Mouse (Mus musculus): ENCODE results near the gene Id2. TPM values are rescaled to one million over a fixed set of nuclear protein-coding genes. Genes with fewer than 3 reads are reported as not detected.

Gene Id2
- total RNA-seq (2014; rRNA removed) (113 and 146 TPM in 2 replicates), polyA plus RNA-seq (2015; fragmentation: Nextera tagmentation; extraction: Ambion mirVana) (200 and 208 TPM in 2 replicates)

DNA sequence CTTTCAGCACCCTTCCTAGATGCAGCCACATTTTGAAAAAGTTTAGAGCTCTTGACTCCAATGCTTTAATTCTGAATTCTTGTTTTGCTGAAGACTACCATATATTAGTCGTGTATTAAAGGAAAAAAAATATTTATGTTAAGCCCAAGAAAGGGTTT is at the start of gene Id2:
TSS of gene Id2 (minus strand) at position 89 of the 158 bp plus-strand sequence.
- H3K9me3 ChIP-seq (ENCODE audit: low read length): no peaks in the 10 kb centered on the region
- peak within 1 kb of the TSS; percentile 79 for H3K27ac ChIP-seq (ENCODE audit: low read depth, low read length)
- peak within 1 kb of the TSS; percentile 66 for H3K9ac ChIP-seq (replicated peaks; ENCODE audit: low read length, poor library complexity, severe bottlenecking)
- peaks cover 8% of the 10 kb centered on the region; the same call in 1 of the 2 replicates for H3K4me1 ChIP-seq (ENCODE audit: insufficient read depth, low read length)
- DNase-seq (ENCODE audit: low spot score): no peak
- ATAC-seq (ENCODE audit: low FRiP score): no peak
- WGBS: 0% methylated on average over 1 of the region's 1 CpGs
- H3K4me2 ChIP-seq (ENCODE audit: low read depth, low read length, poor library complexity, severe bottlenecking): peak within 1 kb of the TSS; percentile 99
- H3K36me3 ChIP-seq (ENCODE audit: insufficient read depth, low read length): no peaks in the 10 kb centered on the region
- no peak for TF ChIP-seq CTCF (IDR thresholded peaks at IDR 0.05)
- peak within 1 kb of the TSS; percentile 71 for H3K4me3 ChIP-seq (ENCODE audit: low read depth, low read length)
- no peaks in the 10 kb centered on the region for H3K27me3 ChIP-seq (ENCODE audit: insufficient read depth, low read length)

DNA sequence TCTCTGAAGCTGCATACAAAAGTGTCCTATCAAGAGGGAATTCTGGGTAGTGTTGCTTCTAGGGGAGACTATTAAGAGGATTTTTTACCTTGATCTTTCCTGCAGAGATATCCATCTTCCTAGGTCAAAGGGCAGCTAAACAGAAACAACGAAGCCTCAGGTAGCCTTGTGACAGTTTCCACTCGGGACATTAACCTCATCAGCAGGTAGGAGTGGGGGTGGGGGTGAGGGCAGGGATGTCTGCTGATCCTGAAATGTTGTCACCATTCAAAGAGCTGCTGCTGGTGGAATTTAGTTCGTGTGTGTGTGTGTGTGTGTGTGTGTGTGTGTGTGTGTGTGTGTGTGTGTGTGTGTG is 48.4 kb upstream of the Id2 start:
- Histone ChIP-seq H3K27me3 (ENCODE audit: insufficient read depth, low read length) (no peaks in the 10 kb centered on the region), H3K9ac (replicated peaks; ENCODE audit: low read length, poor library complexity, severe bottlenecking) (no peak overlapping the region), H3K4me1 (ENCODE audit: insufficient read depth, low read length) (no peaks in the 10 kb centered on the region), H3K27ac (ENCODE audit: low read depth, low read length) (no peak overlapping the region), H3K36me3 (ENCODE audit: insufficient read depth, low read length) (no peaks in the 10 kb centered on the region), H3K9me3 (ENCODE audit: low read length) (no peaks in the 10 kb centered on the region), H3K4me3 (ENCODE audit: low read depth, low read length) (no peak overlapping the region), H3K4me2 (ENCODE audit: low read depth, low read length, poor library complexity, severe bottlenecking) (no peak overlapping the region)
- ATAC-seq (ENCODE audit: low FRiP score): no peak
- no peak for DNase-seq (ENCODE audit: low spot score)
- 60% methylated on average over 3 of the region's 3 CpGs for WGBS
- TF ChIP-seq CTCF (IDR thresholded peaks at IDR 0.05): no peak

DNA sequence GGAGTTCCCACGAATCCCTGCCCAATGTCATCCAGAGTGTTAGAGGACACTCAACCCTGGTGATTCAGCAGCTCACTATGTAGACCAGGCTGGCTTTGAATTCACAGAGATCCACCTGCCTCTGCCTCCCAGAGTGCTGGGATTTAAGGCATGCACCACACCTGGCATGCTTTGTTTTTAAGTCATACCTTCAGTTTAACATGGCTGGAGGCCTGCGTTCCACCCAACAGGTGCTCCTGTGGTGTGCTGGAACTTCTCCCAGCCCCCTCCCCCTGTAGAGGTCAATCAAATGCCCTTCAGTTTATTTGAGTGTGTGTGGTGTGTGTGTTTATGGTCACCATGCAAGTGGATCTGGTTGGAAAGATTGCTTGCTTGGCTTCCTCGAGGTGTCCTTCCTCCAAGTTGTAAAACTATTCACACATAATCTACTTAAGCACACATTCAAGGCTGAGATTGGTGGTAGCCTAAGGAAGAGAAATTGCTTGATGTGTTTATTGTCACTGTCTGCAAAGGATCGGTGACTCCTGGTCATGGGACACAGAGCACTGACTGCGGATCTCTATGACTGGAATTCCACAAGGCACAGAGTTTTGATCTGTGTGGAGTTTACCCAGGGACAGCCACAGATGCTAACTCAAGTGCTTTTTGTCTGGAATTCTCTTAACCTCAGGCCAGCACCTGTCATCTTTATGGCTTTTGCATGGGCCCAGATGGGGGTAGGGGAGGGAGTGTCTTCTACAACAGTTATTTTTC is 47.8 kb upstream of the Id2 start:
- ATAC-seq (ENCODE audit: low FRiP score) (no peak), DNase-seq (ENCODE audit: low spot score) (no peak)
- no peaks in the 10 kb centered on the region for H3K36me3 ChIP-seq (ENCODE audit: insufficient read depth, low read length)
- no peak for TF ChIP-seq CTCF (IDR thresholded peaks at IDR 0.05)
- no peaks in the 10 kb centered on the region for H3K4me1 ChIP-seq (ENCODE audit: insufficient read depth, low read length)
- no peak overlapping the region for H3K27ac ChIP-seq (ENCODE audit: low read depth, low read length)
- H3K4me2 ChIP-seq (ENCODE audit: low read depth, low read length, poor library complexity, severe bottlenecking): no peak overlapping the region
- no peak overlapping the region for H3K9ac ChIP-seq (replicated peaks; ENCODE audit: low read length, poor library complexity, severe bottlenecking)
- WGBS: 78% methylated on average over 5 of the region's 5 CpGs
- no peaks in the 10 kb centered on the region for H3K27me3 ChIP-seq (ENCODE audit: insufficient read depth, low read length)
- no peak overlapping the region for H3K4me3 ChIP-seq (ENCODE audit: low read depth, low read length)
- no peaks in the 10 kb centered on the region for H3K9me3 ChIP-seq (ENCODE audit: low read length)

DNA sequence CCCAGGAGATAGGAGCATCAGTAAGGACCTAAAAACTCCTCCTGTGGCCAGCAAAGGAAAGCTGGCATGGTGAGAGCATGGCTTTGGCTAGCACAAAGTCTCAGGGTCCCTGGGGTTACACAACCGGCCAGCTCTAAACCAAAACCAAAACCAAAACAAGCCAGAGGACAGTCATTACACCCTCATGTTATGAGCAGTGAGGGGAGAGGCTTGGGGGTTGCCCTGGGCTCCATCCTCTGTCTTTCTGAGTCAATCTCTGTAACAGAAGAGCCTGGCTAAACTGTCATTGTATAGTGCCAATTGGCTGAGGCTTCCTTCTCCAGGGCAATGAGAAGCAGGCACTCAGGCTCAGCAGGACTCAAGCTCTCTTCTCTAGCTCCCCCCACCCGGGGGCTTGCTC is 46.6 kb upstream of the Id2 start:
- H3K36me3 ChIP-seq (ENCODE audit: insufficient read depth, low read length): no peaks in the 10 kb centered on the region
- 52% methylated on average over 2 of the region's 2 CpGs for WGBS
- H3K4me2 ChIP-seq (ENCODE audit: low read depth, low read length, poor library complexity, severe bottlenecking): no peak overlapping the region
- H3K9ac ChIP-seq (replicated peaks; ENCODE audit: low read length, poor library complexity, severe bottlenecking): no peak overlapping the region
- H3K9me3 ChIP-seq (ENCODE audit: low read length): no peaks in the 10 kb centered on the region
- no peaks in the 10 kb centered on the region for H3K4me1 ChIP-seq (ENCODE audit: insufficient read depth, low read length)
- no peak for ATAC-seq (ENCODE audit: low FRiP score)
- H3K4me3 ChIP-seq (ENCODE audit: low read depth, low read length): no peak overlapping the region
- DNase-seq (ENCODE audit: low spot score): peak; percentile 30
- no peaks in the 10 kb centered on the region for H3K27me3 ChIP-seq (ENCODE audit: insufficient read depth, low read length)
- no peak for TF ChIP-seq CTCF (IDR thresholded peaks at IDR 0.05)
- no peak overlapping the region for H3K27ac ChIP-seq (ENCODE audit: low read depth, low read length)

DNA sequence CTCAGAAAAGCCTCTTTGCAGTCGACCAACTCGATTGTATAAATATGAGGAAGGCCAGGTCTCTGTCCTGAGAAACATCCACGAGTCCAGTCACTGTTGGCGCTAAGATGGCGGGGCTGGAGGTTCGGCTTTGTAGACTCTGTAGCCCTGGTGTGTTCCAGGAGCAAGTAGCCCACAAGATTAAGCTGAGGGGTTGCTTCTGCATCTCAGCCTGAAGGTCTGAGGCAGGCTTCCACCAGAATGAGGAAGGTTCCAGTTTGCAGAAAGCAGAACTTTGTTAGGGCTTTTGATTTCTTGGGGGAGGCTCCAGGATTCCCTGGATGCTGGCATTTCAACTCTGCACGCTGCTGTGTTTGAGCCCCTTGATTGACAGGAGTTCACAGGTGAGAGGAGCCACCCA is 45.3 kb upstream of the Id2 start:
- no peak overlapping the region for H3K27ac ChIP-seq (ENCODE audit: low read depth, low read length)
- H3K36me3 ChIP-seq (ENCODE audit: insufficient read depth, low read length): no peaks in the 10 kb centered on the region
- no peak for DNase-seq (ENCODE audit: low spot score)
- H3K4me2 ChIP-seq (ENCODE audit: low read depth, low read length, poor library complexity, severe bottlenecking): no peak overlapping the region
- H3K4me1 ChIP-seq (ENCODE audit: insufficient read depth, low read length): no peaks in the 10 kb centered on the region
- no peaks in the 10 kb centered on the region for H3K9me3 ChIP-seq (ENCODE audit: low read length)
- H3K4me3 ChIP-seq (ENCODE audit: low read depth, low read length): no peak overlapping the region
- TF ChIP-seq CTCF (IDR thresholded peaks at IDR 0.05): no peak
- no peak for ATAC-seq (ENCODE audit: low FRiP score)
- WGBS: 83% methylated on average over 7 of the region's 7 CpGs
- H3K9ac ChIP-seq (replicated peaks; ENCODE audit: low read length, poor library complexity, severe bottlenecking): no peak overlapping the region
- H3K27me3 ChIP-seq (ENCODE audit: insufficient read depth, low read length): no peaks in the 10 kb centered on the region

DNA sequence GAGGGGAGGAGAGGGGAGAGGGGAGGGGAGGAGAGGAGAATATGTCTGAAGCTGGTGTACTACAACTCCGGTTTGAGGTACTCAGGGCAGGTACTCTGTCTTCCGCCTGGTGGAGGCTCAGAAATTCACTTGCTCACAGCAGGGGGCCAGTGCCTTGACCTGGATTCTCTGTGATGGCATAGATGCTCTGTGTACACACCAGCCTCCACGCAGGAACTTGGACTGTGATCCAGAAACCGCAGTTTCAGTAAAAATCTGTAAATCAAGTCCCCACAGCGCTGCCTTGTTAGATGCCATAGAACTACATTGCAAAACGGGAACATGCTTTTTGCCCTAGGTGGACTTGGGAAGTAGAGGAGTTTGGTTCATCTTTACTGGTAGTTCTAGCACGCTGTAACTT is 44.4 kb upstream of the Id2 start:
- H3K9ac ChIP-seq (replicated peaks; ENCODE audit: low read length, poor library complexity, severe bottlenecking): no peak overlapping the region
- 69% methylated on average over 7 of the region's 7 CpGs for WGBS
- TF ChIP-seq CTCF (IDR thresholded peaks at IDR 0.05): no peak

More for the DNA sequence above, 44.4 kb upstream of the Id2 start:
- no peaks in the 10 kb centered on the region for H3K27me3 ChIP-seq (ENCODE audit: insufficient read depth, low read length)
- no peak overlapping the region for H3K4me3 ChIP-seq (ENCODE audit: low read depth, low read length)
- no peak for ATAC-seq (ENCODE audit: low FRiP score)
- no peak overlapping the region for H3K4me2 ChIP-seq (ENCODE audit: low read depth, low read length, poor library complexity, severe bottlenecking)
- H3K36me3 ChIP-seq (ENCODE audit: insufficient read depth, low read length): no peaks in the 10 kb centered on the region
- H3K27ac ChIP-seq (ENCODE audit: low read depth, low read length): no peak overlapping the region
- H3K4me1 ChIP-seq (ENCODE audit: insufficient read depth, low read length): no peaks in the 10 kb centered on the region
- DNase-seq (ENCODE audit: low spot score): no peak
- no peaks in the 10 kb centered on the region for H3K9me3 ChIP-seq (ENCODE audit: low read length)

All from midbrain, postnatal 0 days (tissue).